Mouse (Mus musculus) liver, embryonic 16.5 days (tissue): ENCODE measurements around the gene Plod2. TPM values are rescaled to one million over a fixed set of nuclear protein-coding genes. Genes with fewer than 3 reads are reported as not detected.

Source experiments
- ATAC-seq: fragments of 200-750 bp; cut with Nextera tagmentation; 2 replicates; pipeline ENCODE4 v1.8.0; 2017; ENCODE audit warnings: low read depth, mild to moderate bottlenecking, moderate number of reproducible peaks, moderate library complexity
- H3K27ac ChIP-seq: fragments of 300-500 bp; sonication (generic); 2 replicates; pipeline ENCODE4 v1.5.1; 2014; ENCODE audit warnings: mild to moderate bottlenecking, low read length
- H3K27me3 ChIP-seq: fragments of 300-500 bp; sonication (generic); 2 replicates; pipeline ENCODE4 v1.6.1; 2014; ENCODE audit warnings: low read depth, low read length, mixed read lengths; ENCODE audit not compliant: control insufficient read depth, insufficient read depth
- H3K36me3 ChIP-seq: fragments of 300-500 bp; sonication (generic); 2 replicates; pipeline ENCODE4 v1.6.1; 2014; ENCODE audit warnings: mild to moderate bottlenecking; ENCODE audit not compliant: control insufficient read depth, insufficient read depth
- H3K4me1 ChIP-seq: fragments of 300-500 bp; sonication (generic); 2 replicates; pipeline ENCODE4 v1.6.1; 2014; ENCODE audit warnings: low read depth, low read length, mixed read lengths; ENCODE audit not compliant: control insufficient read depth
- H3K4me2 ChIP-seq: fragments of 300-500 bp; sonication (generic); 2 replicates; pipeline ENCODE4 v1.6.1; 2014; ENCODE audit warnings: low read depth, low read length, mixed read lengths
- H3K4me3 ChIP-seq: fragments of 300-500 bp; sonication (generic); 2 replicates; pipeline ENCODE4 v1.5.1; 2014; ENCODE audit warnings: low read depth, mild to moderate bottlenecking, low read length
- H3K9ac ChIP-seq: fragments of 300-500 bp; sonication (generic); 2 replicates; pipeline ENCODE4 v1.6.1; 2014; ENCODE audit warnings: low read depth, low read length
- H3K9me3 ChIP-seq: fragments of 300-500 bp; sonication (generic); replicated peaks from 2 replicates; pipeline ENCODE4 v1.6.1; 2016; ENCODE audit warnings: low read length; ENCODE audit not compliant: control insufficient read depth
- WGBS: fragments of 180-500 bp; shearing (Covaris S2); extraction: QIAGEN DNeasy Blood & Tissue Kit; methylation state at CpG from one replicate; pipeline ENCODE4 v1.1.7; 2014; ENCODE audit not compliant: insufficient replicate concordance; 5-methylcytosine and 5-hydroxymethylcytosine counted together
- polyA plus RNA-seq: library from polyadenylated mRNA; unstranded; fragments of >200 nt; fragmentation: Nextera tagmentation; extraction: Ambion mirVana; gene quantifications from 2 replicates; pipeline ENCODE4 v1.2.1, GENCODE M21; 2015

Gene Plod2
- polyA plus RNA-seq, 1 experiment from 2014 or later: 3.0 TPM

- 58% methylated on average over 6 of the region's 6 CpGs for WGBS
- Histone ChIP-seq H3K9me3 (no peaks in the 10 kb centered on the region), H3K9ac (no peak overlapping the region), H3K27ac (no peak overlapping the region), H3K4me1 (no peaks in the 10 kb centered on the region; the same call in 1 of the 2 replicates), H3K4me3 (no peak overlapping the region), H3K4me2 (no peak overlapping the region), H3K36me3 (no peaks in the 10 kb centered on the region), H3K27me3 (peaks cover 14% of the 10 kb centered on the region)
- ATAC-seq: no peak
These were observed 4.3 kb upstream of the Plod2 start for GRCm38 (mm10) chr9:92537735-92538134.

DNA sequence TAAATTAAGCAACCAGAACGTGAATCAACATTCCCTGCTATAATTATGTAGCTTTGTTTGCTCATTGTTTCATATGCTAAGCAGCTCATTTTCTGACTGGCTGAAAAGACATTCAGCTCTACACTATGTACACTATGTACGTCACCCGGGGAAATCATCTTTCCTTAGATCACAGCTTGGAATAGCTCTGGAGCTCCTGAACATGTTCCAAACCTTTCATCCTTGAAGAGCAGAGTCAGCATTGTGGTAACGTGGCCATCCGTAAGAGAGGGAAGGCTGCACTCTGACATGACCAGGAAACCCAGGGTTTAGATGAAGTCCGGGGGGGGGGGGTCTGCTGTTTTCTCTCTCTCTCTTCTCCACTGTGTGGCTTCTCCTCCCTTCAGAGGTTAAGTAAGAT lies 3.8 kb upstream of the Plod2 start:
- no peak overlapping the region for H3K9ac ChIP-seq
- WGBS: 66% methylated on average over 6 of the region's 6 CpGs
- H3K9me3 ChIP-seq: no peaks in the 10 kb centered on the region
- peaks cover 16% of the 10 kb centered on the region for H3K27me3 ChIP-seq
- no peaks in the 10 kb centered on the region; the same call in 1 of the 2 replicates for H3K4me1 ChIP-seq
- no peak overlapping the region for H3K4me3 ChIP-seq
- no peak overlapping the region for H3K27ac ChIP-seq
- no peaks in the 10 kb centered on the region for H3K36me3 ChIP-seq
- no peak for ATAC-seq
- no peak overlapping the region for H3K4me2 ChIP-seq

GRCm38 (mm10) chr9:92542591-92543416 lies 781 bp downstream of the Plod2 start:
- 4% methylated on average over 31 of the region's 31 CpGs for WGBS
- Histone ChIP-seq H3K4me1 (no peaks in the 10 kb centered on the region; the same call in 1 of the 2 replicates), H3K9me3 (no peaks in the 10 kb centered on the region), H3K9ac (peak overlapping the region; percentile 31; the same call in 1 of the 2 replicates), H3K27me3 (peaks cover 16% of the 10 kb centered on the region), H3K36me3 (no peaks in the 10 kb centered on the region), H3K27ac (no peak overlapping the region), H3K4me3 (peak overlapping the region; percentile 62), H3K4me2 (peak overlapping the region; percentile 77)
- ATAC-seq: 0 out of 2 replicates have a peak, but pooled peaks have one; percentile 2

DNA sequence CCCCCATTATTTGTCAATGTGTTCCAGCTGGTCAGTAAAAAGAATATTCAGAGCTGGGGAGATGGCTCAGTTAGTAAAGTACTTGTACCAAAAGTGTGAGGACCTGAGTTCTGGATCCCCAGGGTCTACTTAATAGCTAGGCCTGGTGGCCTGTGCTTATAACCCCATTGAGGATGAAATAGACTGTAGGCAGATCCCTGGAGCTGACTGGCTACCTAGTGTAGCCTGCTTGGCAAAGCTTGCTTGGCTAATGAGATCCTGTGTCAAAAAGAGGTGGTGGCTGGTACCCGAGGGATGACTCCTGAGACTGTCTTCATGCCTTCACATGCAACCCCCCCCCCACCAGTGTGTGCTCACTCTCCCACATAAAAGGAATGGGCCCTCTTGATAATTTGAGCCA lies 2.1 kb downstream of the Plod2 start:
- no peaks in the 10 kb centered on the region for H3K9me3 ChIP-seq
- no peaks in the 10 kb centered on the region for H3K36me3 ChIP-seq
- H3K4me1 ChIP-seq: no peaks in the 10 kb centered on the region; the same call in 1 of the 2 replicates
- H3K9ac ChIP-seq: no peak overlapping the region
- no peak overlapping the region for H3K27ac ChIP-seq
- peaks cover 16% of the 10 kb centered on the region for H3K27me3 ChIP-seq
- no peak overlapping the region for H3K4me2 ChIP-seq
- 52% methylated on average over 1 of the region's 1 CpGs for WGBS
- no peak for ATAC-seq
- H3K4me3 ChIP-seq: no peak overlapping the region

GRCm38 (mm10) chr9:92545021-92545420 lies 3.0 kb downstream of the Plod2 start:
- Histone ChIP-seq H3K4me2 (no peak overlapping the region), H3K9me3 (no peaks in the 10 kb centered on the region), H3K4me3 (no peak overlapping the region), H3K27me3 (peaks cover 16% of the 10 kb centered on the region), H3K9ac (no peak overlapping the region), H3K4me1 (no peaks in the 10 kb centered on the region; the same call in 1 of the 2 replicates), H3K36me3 (no peaks in the 10 kb centered on the region), H3K27ac (no peak overlapping the region)
- ATAC-seq: no peak
- WGBS: 62% methylated on average over 6 of the region's 6 CpGs

GRCm38 (mm10) chr9:92546446-92546845 lies 4.4 kb downstream of the Plod2 start:
- no peak overlapping the region for H3K4me3 ChIP-seq
- H3K36me3 ChIP-seq: no peaks in the 10 kb centered on the region
- peaks cover 14% of the 10 kb centered on the region for H3K27me3 ChIP-seq
- H3K4me2 ChIP-seq: no peak overlapping the region
- H3K27ac ChIP-seq: no peak overlapping the region
- no peaks in the 10 kb centered on the region for H3K9me3 ChIP-seq
- H3K9ac ChIP-seq: no peak overlapping the region
- WGBS: 63% methylated on average over 8 of the region's 8 CpGs
- no peaks in the 10 kb centered on the region; the same call in 1 of the 2 replicates for H3K4me1 ChIP-seq
- no peak for ATAC-seq

GRCm38 (mm10) chr9:92547106-92547505 lies 5.1 kb downstream of the Plod2 start:
- 46% methylated on average over 2 of the region's 2 CpGs for WGBS
- Histone ChIP-seq H3K4me3 (no peak overlapping the region), H3K4me2 (no peak overlapping the region), H3K4me1 (no peaks in the 10 kb centered on the region; the same call in 1 of the 2 replicates), H3K36me3 (no peaks in the 10 kb centered on the region), H3K27me3 (peaks cover 8% of the 10 kb centered on the region), H3K27ac (no peak overlapping the region), H3K9me3 (no peaks in the 10 kb centered on the region), H3K9ac (no peak overlapping the region)
- ATAC-seq: no peak

- no peak overlapping the region for H3K4me2 ChIP-seq
- H3K9me3 ChIP-seq: no peaks in the 10 kb centered on the region
- no peak overlapping the region for H3K27ac ChIP-seq
- WGBS: 75% methylated on average over 7 of the region's 7 CpGs
- no peak overlapping the region for H3K4me3 ChIP-seq
- peaks cover under 1% of the 10 kb centered on the region for H3K27me3 ChIP-seq
- H3K9ac ChIP-seq: no peak overlapping the region
- H3K36me3 ChIP-seq: no peaks in the 10 kb centered on the region
- ATAC-seq: no peak
- H3K4me1 ChIP-seq: no peaks in the 10 kb centered on the region; the same call in 1 of the 2 replicates
These were observed 5.8 kb downstream of the Plod2 start for GRCm38 (mm10) chr9:92547821-92548220.

DNA sequence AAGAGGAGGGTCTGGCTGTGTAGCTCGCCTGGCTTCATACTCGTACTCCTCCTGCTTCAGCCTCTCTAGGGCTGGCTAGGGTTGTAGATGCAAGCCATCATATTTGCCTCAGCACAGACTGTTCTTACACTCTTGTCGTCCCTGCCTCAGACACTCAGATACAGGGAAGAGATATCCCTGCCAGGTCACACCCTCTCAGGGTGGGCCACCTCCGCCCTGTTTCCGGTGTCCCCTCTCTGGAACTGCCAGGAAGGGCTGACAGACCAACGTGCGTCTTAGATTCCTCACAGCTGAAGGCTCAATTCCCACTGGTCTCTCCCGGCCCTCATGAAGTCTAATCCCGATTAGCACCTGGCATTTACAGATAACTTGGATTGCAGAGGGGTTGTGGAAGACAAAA lies 6.6 kb downstream of the Plod2 start:
- H3K4me2 ChIP-seq: no peak overlapping the region
- no peak overlapping the region for H3K9ac ChIP-seq
- no peak overlapping the region for H3K4me3 ChIP-seq
- ATAC-seq: no peak
- H3K27ac ChIP-seq: no peak overlapping the region
- 60% methylated on average over 9 of the region's 9 CpGs for WGBS
- no peaks in the 10 kb centered on the region for H3K27me3 ChIP-seq
- H3K9me3 ChIP-seq: no peaks in the 10 kb centered on the region
- H3K4me1 ChIP-seq: no peaks in the 10 kb centered on the region
- no peaks in the 10 kb centered on the region for H3K36me3 ChIP-seq
